Mouse (Mus musculus): Measurements from ENCODE around the gene Josd1. TPM values are rescaled to one million over a fixed set of nuclear protein-coding genes. Genes with fewer than 3 reads are reported as not detected.
A peak's percentile ranks its signal among the peaks of the same experiment; 100 is the strongest.

Josd1 gene
- polyA plus RNA-seq, 1 experiment from 2014 or later: 21.2 TPM

- Histone ChIP-seq H3K4me3 (no peak overlapping the region), H3K9ac (no peak overlapping the region), H3K36me3 (peaks cover 68% of the 10 kb centered on the region), H3K27ac (no peak overlapping the region), H3K4me2 (no peak overlapping the region), H3K9me3 (no peaks in the 10 kb centered on the region), H3K4me1 (no peaks in the 10 kb centered on the region), H3K27me3 (no peaks in the 10 kb centered on the region)
- ATAC-seq (ENCODE audit: borderline replicate concordance, extremely low read depth, low FRiP score, low TSS enrichment): no peak
- WGBS: 85% methylated on average over 6 of the region's 6 CpGs
Observed at GRCm38 (mm10) chr15:79716710-79717109, 29.0 kb upstream of the Josd1 start.

- 91% methylated on average over 7 of the region's 7 CpGs for whole genome bisulfite sequencing
- ATAC-seq (ENCODE audit: borderline replicate concordance, extremely low read depth, low FRiP score, low TSS enrichment): no peak
Observed at GRCm38 (mm10) chr15:79715646-79716045, 27.9 kb upstream of the Josd1 start.

GRCm38 (mm10) chr15:79708229-79708822 lies 20.6 kb upstream of the Josd1 start:
- H3K9me3 ChIP-seq: no peaks in the 10 kb centered on the region
- H3K36me3 ChIP-seq: peaks cover 56% of the 10 kb centered on the region
- H3K27ac ChIP-seq: no peak overlapping the region
- H3K4me1 ChIP-seq: no peaks in the 10 kb centered on the region
- no peak for ATAC-seq (ENCODE audit: borderline replicate concordance, extremely low read depth, low FRiP score, low TSS enrichment)
- H3K27me3 ChIP-seq: no peaks in the 10 kb centered on the region
- H3K4me3 ChIP-seq: no peak overlapping the region
- no peak overlapping the region for H3K9ac ChIP-seq
- H3K4me2 ChIP-seq: no peak overlapping the region
- WGBS: 88% methylated on average over 5 of the region's 5 CpGs

More at GRCm38 (mm10) chr15:79715646-79716045, 27.9 kb upstream of the Josd1 start:
- Histone ChIP-seq H3K4me3 (no peak overlapping the region), H3K4me2 (no peak overlapping the region), H3K4me1 (no peaks in the 10 kb centered on the region), H3K27ac (no peak overlapping the region), H3K36me3 (peaks cover 74% of the 10 kb centered on the region), H3K27me3 (no peaks in the 10 kb centered on the region), H3K9ac (no peak overlapping the region), H3K9me3 (no peaks in the 10 kb centered on the region)

GRCm38 (mm10) chr15:79706603-79707214 lies 19.0 kb upstream of the Josd1 start:
- Histone ChIP-seq H3K4me3 (no peak overlapping the region), H3K36me3 (peaks cover 41% of the 10 kb centered on the region), H3K9ac (no peak overlapping the region), H3K4me2 (no peak overlapping the region), H3K4me1 (no peaks in the 10 kb centered on the region), H3K9me3 (no peaks in the 10 kb centered on the region), H3K27ac (no peak overlapping the region), H3K27me3 (no peaks in the 10 kb centered on the region)
- 79% methylated on average over 17 of the region's 17 CpGs for WGBS
- no peak for ATAC-seq (ENCODE audit: borderline replicate concordance, extremely low read depth, low FRiP score, low TSS enrichment)

- no peak overlapping the region for H3K4me3 ChIP-seq
- WGBS: 73% methylated on average over 9 of the region's 9 CpGs
- no peak overlapping the region for H3K4me2 ChIP-seq
- peaks cover 15% of the 10 kb centered on the region for H3K4me1 ChIP-seq
- no peak overlapping the region for H3K9ac ChIP-seq
- ATAC-seq (ENCODE audit: borderline replicate concordance, extremely low read depth, low FRiP score, low TSS enrichment): no peak
- H3K9me3 ChIP-seq: no peaks in the 10 kb centered on the region
- no peaks in the 10 kb centered on the region for H3K27me3 ChIP-seq
- H3K36me3 ChIP-seq: peaks cover 10% of the 10 kb centered on the region; the same call in 1 of the 2 replicates
- no peak overlapping the region for H3K27ac ChIP-seq
Observed at GRCm38 (mm10) chr15:79697558-79698187, 10.0 kb upstream of the Josd1 start.

- no peak overlapping the region for H3K27ac ChIP-seq
- H3K4me1 ChIP-seq: peaks cover 22% of the 10 kb centered on the region
- no peak for ATAC-seq (ENCODE audit: borderline replicate concordance, extremely low read depth, low FRiP score, low TSS enrichment)
- peaks cover 10% of the 10 kb centered on the region; the same call in 1 of the 2 replicates for H3K36me3 ChIP-seq
- 86% methylated on average over 6 of the region's 6 CpGs for WGBS
- H3K27me3 ChIP-seq: no peaks in the 10 kb centered on the region
- H3K4me3 ChIP-seq: no peak overlapping the region
- no peak overlapping the region for H3K9ac ChIP-seq
- no peaks in the 10 kb centered on the region for H3K9me3 ChIP-seq
- H3K4me2 ChIP-seq: no peak overlapping the region
Observed at GRCm38 (mm10) chr15:79697011-79697410, 9.3 kb upstream of the Josd1 start.

GRCm38 (mm10) chr15:79696508-79696907 lies 8.8 kb upstream of the Josd1 start:
- Histone ChIP-seq H3K4me3 (no peak overlapping the region), H3K9ac (no peak overlapping the region), H3K4me2 (no peak overlapping the region), H3K4me1 (peaks cover 27% of the 10 kb centered on the region), H3K36me3 (peaks cover 10% of the 10 kb centered on the region; the same call in 1 of the 2 replicates), H3K27ac (no peak overlapping the region), H3K9me3 (no peaks in the 10 kb centered on the region), H3K27me3 (no peaks in the 10 kb centered on the region)
- no peak for ATAC-seq (ENCODE audit: borderline replicate concordance, extremely low read depth, low FRiP score, low TSS enrichment)
- WGBS: 81% methylated on average over 2 of the region's 2 CpGs

- Histone ChIP-seq H3K4me3 (no peak overlapping the region), H3K4me2 (no peak overlapping the region), H3K27ac (no peak overlapping the region), H3K36me3 (peaks cover 10% of the 10 kb centered on the region; the same call in 1 of the 2 replicates), H3K27me3 (no peaks in the 10 kb centered on the region), H3K9ac (no peak overlapping the region), H3K4me1 (peaks cover 28% of the 10 kb centered on the region), H3K9me3 (no peaks in the 10 kb centered on the region)
- ATAC-seq (ENCODE audit: borderline replicate concordance, extremely low read depth, low FRiP score, low TSS enrichment): no peak
- WGBS: 34% methylated on average over 3 of the region's 3 CpGs
Observed at GRCm38 (mm10) chr15:79695516-79695915, 7.8 kb upstream of the Josd1 start.

GRCm38 (mm10) chr15:79694512-79694911 lies 6.8 kb upstream of the Josd1 start:
- Histone ChIP-seq H3K4me1 (peaks cover 35% of the 10 kb centered on the region), H3K9me3 (no peaks in the 10 kb centered on the region), H3K9ac (no peak overlapping the region), H3K4me2 (no peak overlapping the region), H3K36me3 (peaks cover 10% of the 10 kb centered on the region; the same call in 1 of the 2 replicates), H3K4me3 (no peak overlapping the region), H3K27ac (no peak overlapping the region), H3K27me3 (no peaks in the 10 kb centered on the region)
- ATAC-seq (ENCODE audit: borderline replicate concordance, extremely low read depth, low FRiP score, low TSS enrichment): no peak
- 73% methylated on average over 4 of the region's 4 CpGs for WGBS

- H3K4me2 ChIP-seq: no peak overlapping the region; the same call in 1 of the 2 replicates
- WGBS: 68% methylated on average over 11 of the region's 11 CpGs
- peaks cover 36% of the 10 kb centered on the region for H3K4me1 ChIP-seq
- peaks cover 10% of the 10 kb centered on the region; the same call in 1 of the 2 replicates for H3K36me3 ChIP-seq
- no peaks in the 10 kb centered on the region for H3K9me3 ChIP-seq
- no peaks in the 10 kb centered on the region for H3K27me3 ChIP-seq
- H3K27ac ChIP-seq: no peak overlapping the region
- no peak for ATAC-seq (ENCODE audit: borderline replicate concordance, extremely low read depth, low FRiP score, low TSS enrichment)
- H3K4me3 ChIP-seq: no peak overlapping the region
- H3K9ac ChIP-seq: no peak overlapping the region
Observed at GRCm38 (mm10) chr15:79693740-79694139, 6.0 kb upstream of the Josd1 start.

GRCm38 (mm10) chr15:79692334-79692733 lies 4.6 kb upstream of the Josd1 start:
- peak overlapping the region; percentile 98 for H3K4me2 ChIP-seq
- H3K4me1 ChIP-seq: peaks cover 36% of the 10 kb centered on the region
- H3K9me3 ChIP-seq: no peaks in the 10 kb centered on the region
- H3K4me3 ChIP-seq: no peak overlapping the region
- H3K27me3 ChIP-seq: no peaks in the 10 kb centered on the region
- H3K36me3 ChIP-seq: peaks cover 10% of the 10 kb centered on the region; the same call in 1 of the 2 replicates
- no peak overlapping the region for H3K9ac ChIP-seq
- 85% methylated on average over 5 of the region's 5 CpGs for WGBS
- no peak for ATAC-seq (ENCODE audit: borderline replicate concordance, extremely low read depth, low FRiP score, low TSS enrichment)
- H3K27ac ChIP-seq: no peak overlapping the region

GRCm38 (mm10) chr15:79691023-79691508 lies 3.3 kb upstream of the Josd1 start:
- Histone ChIP-seq H3K27ac (peak overlapping the region; percentile 68), H3K9ac (peak overlapping the region; percentile 91), H3K27me3 (no peaks in the 10 kb centered on the region), H3K9me3 (no peaks in the 10 kb centered on the region), H3K36me3 (0 out of 2 replicates have a peak, but pooled peaks cover 4% of the 10 kb centered on the region), H3K4me1 (peaks cover 39% of the 10 kb centered on the region), H3K4me2 (peak overlapping the region; percentile 98), H3K4me3 (peak overlapping the region; percentile 93)
- ATAC-seq (ENCODE audit: borderline replicate concordance, extremely low read depth, low FRiP score, low TSS enrichment): peak; percentile 16
- under 1% methylated on average over 43 of the region's 53 CpGs for WGBS
